Mouse (Mus musculus) heart, adult 9 months (tissue): ENCODE results near the gene Zbtb24.

ENCODE experiments used
- DNase-seq, 2 experiments: peaks; one replicate each; pipeline ENCODE4 v3.0.0; 2022; ENCODE audit warnings: low spot score in 2 of 2

The Zbtb24 gene

GRCm38 (mm10) chr10:41504996-41505395, 54.8 kb downstream of the Zbtb24 start:
- DNase-seq: no peak

GRCm38 (mm10) chr10:41505446-41505845, 55.3 kb downstream of the Zbtb24 start:
- DNase-seq: peak; percentile 49 to 73

GRCm38 (mm10) chr10:41509160-41509559, 59.0 kb downstream of the Zbtb24 start:
- DNase-seq: no peak

GRCm38 (mm10) chr10:41514301-41514700, 64.1 kb downstream of the Zbtb24 start:
- no peak for DNase-seq

GRCm38 (mm10) chr10:41514921-41515320, 64.7 kb downstream of the Zbtb24 start:
- no peak for DNase-seq
